Mouse (Mus musculus): ENCODE data around the gene Limk1. TPM values are rescaled to one million over a fixed set of nuclear protein-coding genes. Genes with fewer than 3 reads are reported as not detected.

Limk1 gene
- total and polyA plus RNA-seq, 2 experiments from 2014 or later = 2.4 to 12.1 TPM

DNA sequence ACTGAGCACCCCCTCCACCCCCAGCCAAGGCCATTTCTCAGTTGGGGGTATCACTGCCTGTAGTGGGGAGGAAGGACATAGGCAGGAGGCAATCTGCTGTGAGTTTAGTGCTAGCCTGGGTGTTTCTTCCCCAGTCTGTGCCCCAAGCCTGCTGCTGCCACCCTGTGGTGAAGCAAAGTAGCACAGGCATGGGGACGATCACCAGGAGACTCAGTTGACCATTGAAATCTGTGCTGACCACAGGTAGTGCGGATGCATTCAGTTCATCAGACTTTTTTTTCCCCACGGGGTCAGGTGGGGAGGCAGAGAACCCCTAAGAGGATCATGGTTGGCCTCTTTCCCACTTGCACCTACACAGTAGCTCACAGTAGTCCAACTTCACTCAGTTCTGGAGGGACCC is 71.3 kb downstream of the Limk1 start:
- TF ChIP-seq CTCF (IDR thresholded peaks at IDR 0.05; ENCODE audit: low read depth) (peak; percentile 84), EP300 (IDR thresholded peaks at IDR 0.05; ENCODE audit: low read depth) (no peak)
- ATAC-seq (ENCODE audit: insufficient read depth, low read depth) (peak; percentile 19; the same call in 1 of the 2 replicates), DNase-seq (ENCODE audit: low spot score) (no peak)
- no peaks in the 10 kb centered on the region for H3K4me1 ChIP-seq (ENCODE audit: control insufficient read depth, insufficient read depth)
- no peak overlapping the region for H3K9ac ChIP-seq (replicated peaks; ENCODE audit: low read depth, low read length)
- no peak overlapping the region for H3K4me2 ChIP-seq (ENCODE audit: low read depth, low read length)
- no peaks in the 10 kb centered on the region for H3K9me3 ChIP-seq (replicated peaks; ENCODE audit: control insufficient read depth, low read length)
- H3K4me3 ChIP-seq (ENCODE audit: low read depth, low read length) = no peak overlapping the region
- no peak overlapping the region for H3K27ac ChIP-seq (ENCODE audit: low read depth)
- peaks cover 42% of the 10 kb centered on the region for H3K36me3 ChIP-seq (replicated peaks; ENCODE audit: control insufficient read depth, insufficient read depth, low read length)
- WGBS = 61% methylated on average over 3 of the region's 3 CpGs
- H3K27me3 ChIP-seq (ENCODE audit: control insufficient read depth, insufficient read depth, low read length) = no peaks in the 10 kb centered on the region

DNA sequence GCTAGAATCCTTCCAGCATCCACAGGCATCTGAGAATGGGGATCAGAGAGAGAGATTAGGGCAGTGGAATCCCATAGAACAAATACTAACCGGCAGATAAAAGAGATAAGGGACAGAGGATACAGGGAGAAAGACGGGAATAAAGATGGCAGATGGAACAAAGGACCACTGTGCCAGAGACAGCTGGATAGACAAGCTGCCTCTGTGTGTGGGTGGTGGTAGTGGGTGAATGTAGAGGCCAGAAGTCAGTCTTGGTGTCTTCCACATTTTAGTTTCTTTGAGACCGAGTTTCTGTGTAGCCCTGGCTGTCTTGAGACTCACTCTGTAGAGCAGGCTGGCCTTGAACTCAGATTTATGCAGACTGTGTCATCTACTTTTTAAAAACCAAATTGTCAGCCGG is 72.6 kb downstream of the Limk1 start:
- TF ChIP-seq CTCF (IDR thresholded peaks at IDR 0.05; ENCODE audit: low read depth) (no peak), EP300 (IDR thresholded peaks at IDR 0.05; ENCODE audit: low read depth) (no peak)
- H3K9ac ChIP-seq (replicated peaks; ENCODE audit: low read depth, low read length) = no peak overlapping the region
- no peak overlapping the region for H3K4me3 ChIP-seq (ENCODE audit: low read depth, low read length)
- no peaks in the 10 kb centered on the region for H3K9me3 ChIP-seq (replicated peaks; ENCODE audit: control insufficient read depth, low read length)
- no peak overlapping the region for H3K27ac ChIP-seq (ENCODE audit: low read depth)
- no peaks in the 10 kb centered on the region for H3K4me1 ChIP-seq (ENCODE audit: control insufficient read depth, insufficient read depth)
- no peaks in the 10 kb centered on the region for H3K27me3 ChIP-seq (ENCODE audit: control insufficient read depth, insufficient read depth, low read length)
- ATAC-seq (ENCODE audit: insufficient read depth, low read depth) = no peak
- no peak for DNase-seq (ENCODE audit: low spot score)
- WGBS = 72% methylated on average over 4 of the region's 4 CpGs
- no peak overlapping the region for H3K4me2 ChIP-seq (ENCODE audit: low read depth, low read length)
- H3K36me3 ChIP-seq (replicated peaks; ENCODE audit: control insufficient read depth, insufficient read depth, low read length) = peaks cover 29% of the 10 kb centered on the region

DNA sequence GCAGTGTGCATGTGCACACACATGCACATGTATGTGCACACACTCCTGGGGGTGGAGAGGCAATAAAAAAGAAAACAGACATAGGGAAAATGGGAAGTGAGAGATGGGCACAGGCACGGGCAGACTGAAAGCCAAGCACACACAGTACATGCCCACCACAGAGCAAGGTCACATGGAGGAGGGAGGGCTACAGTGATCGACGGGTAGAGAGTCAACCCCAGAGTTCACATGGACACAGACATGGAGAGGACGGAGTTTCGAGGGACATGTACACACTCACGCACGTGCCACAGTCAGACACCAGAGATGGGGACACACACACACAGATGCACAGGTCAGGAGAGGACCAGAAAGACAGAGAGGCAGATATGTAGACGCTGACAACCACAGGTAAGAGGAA is 73.0 kb downstream of the Limk1 start:
- no peaks in the 10 kb centered on the region for H3K9me3 ChIP-seq (replicated peaks; ENCODE audit: control insufficient read depth, low read length)
- H3K27ac ChIP-seq (ENCODE audit: low read depth) = no peak overlapping the region
- H3K4me2 ChIP-seq (ENCODE audit: low read depth, low read length) = no peak overlapping the region
- H3K4me1 ChIP-seq (ENCODE audit: control insufficient read depth, insufficient read depth) = no peaks in the 10 kb centered on the region
- no peaks in the 10 kb centered on the region for H3K27me3 ChIP-seq (ENCODE audit: control insufficient read depth, insufficient read depth, low read length)
- DNase-seq (ENCODE audit: low spot score) (no peak), ATAC-seq (ENCODE audit: insufficient read depth, low read depth) (no peak)
- H3K9ac ChIP-seq (replicated peaks; ENCODE audit: low read depth, low read length) = no peak overlapping the region
- no peak for TF ChIP-seq EP300 (IDR thresholded peaks at IDR 0.05; ENCODE audit: low read depth)
- no peak for TF ChIP-seq CTCF (IDR thresholded peaks at IDR 0.05; ENCODE audit: low read depth)
- H3K4me3 ChIP-seq (ENCODE audit: low read depth, low read length) = no peak overlapping the region
- peaks cover 25% of the 10 kb centered on the region for H3K36me3 ChIP-seq (replicated peaks; ENCODE audit: control insufficient read depth, insufficient read depth, low read length)
- WGBS = 86% methylated on average over 8 of the region's 8 CpGs

DNA sequence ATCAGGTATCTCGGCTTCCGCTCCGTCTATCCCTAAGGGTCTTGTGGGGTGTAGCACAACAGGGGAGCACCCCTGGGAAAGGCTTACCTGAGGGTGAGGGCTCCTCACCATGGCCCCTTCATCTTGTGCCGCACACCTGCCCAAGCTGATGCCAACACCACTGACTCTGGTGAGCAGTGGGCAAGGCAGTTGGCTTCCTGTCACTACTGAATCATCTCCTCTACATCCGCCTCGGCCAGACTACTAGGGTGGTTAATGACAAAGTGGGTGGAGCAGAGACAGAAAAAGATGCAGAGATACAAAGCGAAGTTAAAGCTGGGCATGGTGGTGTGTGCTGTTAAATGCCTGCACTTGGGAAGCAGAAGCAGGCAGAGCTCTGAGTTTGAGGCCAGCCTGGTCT is 73.6 kb downstream of the Limk1 start, which contains the start of gene Lat2:
Lat2 (minus strand) TSS at position 224 of the 400 bp plus-strand sequence.
- H3K27ac ChIP-seq (ENCODE audit: low read depth) = no peak within 1 kb of the TSS
- no peak for TF ChIP-seq CTCF (IDR thresholded peaks at IDR 0.05; ENCODE audit: low read depth)
- no peak for TF ChIP-seq EP300 (IDR thresholded peaks at IDR 0.05; ENCODE audit: low read depth)
- H3K4me2 ChIP-seq (ENCODE audit: low read depth, low read length) = no peak within 1 kb of the TSS
- no peaks in the 10 kb centered on the region for H3K4me1 ChIP-seq (ENCODE audit: control insufficient read depth, insufficient read depth)
- H3K9ac ChIP-seq (replicated peaks; ENCODE audit: low read depth, low read length) = no peak within 1 kb of the TSS
- no peaks in the 10 kb centered on the region for H3K9me3 ChIP-seq (replicated peaks; ENCODE audit: control insufficient read depth, low read length)
- H3K36me3 ChIP-seq (replicated peaks; ENCODE audit: control insufficient read depth, insufficient read depth, low read length) = peaks cover 19% of the 10 kb centered on the region
- H3K4me3 ChIP-seq (ENCODE audit: low read depth, low read length) = no peak within 1 kb of the TSS
- ATAC-seq (ENCODE audit: insufficient read depth, low read depth) = no peak
- 81% methylated on average over 7 of the region's 7 CpGs for WGBS
- no peak for DNase-seq (ENCODE audit: low spot score)
- H3K27me3 ChIP-seq (ENCODE audit: control insufficient read depth, insufficient read depth, low read length) = no peaks in the 10 kb centered on the region

DNA sequence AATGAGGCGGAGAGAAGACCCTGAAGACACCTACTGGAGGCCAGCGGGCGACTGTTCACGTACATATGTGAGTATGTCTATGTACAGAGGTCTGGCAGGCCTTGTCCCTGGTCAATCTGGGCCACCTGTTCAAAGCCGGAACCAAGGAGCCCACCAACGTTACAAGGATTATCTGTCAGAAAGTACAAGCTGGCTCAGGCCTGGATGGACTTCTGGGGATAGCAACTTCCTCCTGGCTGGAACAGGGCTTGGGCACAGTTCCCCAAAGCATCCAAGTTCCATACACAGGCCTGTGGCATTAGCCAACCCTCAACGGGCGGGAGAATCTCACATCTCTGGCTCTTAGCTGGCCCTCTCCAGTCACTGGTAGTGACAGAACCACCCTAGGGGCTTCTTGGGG is 74.1 kb downstream of the Limk1 start:
- Histone ChIP-seq H3K27me3 (ENCODE audit: control insufficient read depth, insufficient read depth, low read length) (no peaks in the 10 kb centered on the region), H3K4me2 (ENCODE audit: low read depth, low read length) (no peak overlapping the region), H3K4me1 (ENCODE audit: control insufficient read depth, insufficient read depth) (no peaks in the 10 kb centered on the region), H3K27ac (ENCODE audit: low read depth) (no peak overlapping the region), H3K36me3 (replicated peaks; ENCODE audit: control insufficient read depth, insufficient read depth, low read length) (peaks cover 14% of the 10 kb centered on the region), H3K4me3 (ENCODE audit: low read depth, low read length) (no peak overlapping the region), H3K9ac (replicated peaks; ENCODE audit: low read depth, low read length) (no peak overlapping the region), H3K9me3 (replicated peaks; ENCODE audit: control insufficient read depth, low read length) (no peaks in the 10 kb centered on the region)
- whole genome bisulfite sequencing = 83% methylated on average over 8 of the region's 8 CpGs
- ATAC-seq (ENCODE audit: insufficient read depth, low read depth) (no peak), DNase-seq (ENCODE audit: low spot score) (no peak)
- TF ChIP-seq EP300 (IDR thresholded peaks at IDR 0.05; ENCODE audit: low read depth) (no peak), CTCF (IDR thresholded peaks at IDR 0.05; ENCODE audit: low read depth) (no peak)

DNA sequence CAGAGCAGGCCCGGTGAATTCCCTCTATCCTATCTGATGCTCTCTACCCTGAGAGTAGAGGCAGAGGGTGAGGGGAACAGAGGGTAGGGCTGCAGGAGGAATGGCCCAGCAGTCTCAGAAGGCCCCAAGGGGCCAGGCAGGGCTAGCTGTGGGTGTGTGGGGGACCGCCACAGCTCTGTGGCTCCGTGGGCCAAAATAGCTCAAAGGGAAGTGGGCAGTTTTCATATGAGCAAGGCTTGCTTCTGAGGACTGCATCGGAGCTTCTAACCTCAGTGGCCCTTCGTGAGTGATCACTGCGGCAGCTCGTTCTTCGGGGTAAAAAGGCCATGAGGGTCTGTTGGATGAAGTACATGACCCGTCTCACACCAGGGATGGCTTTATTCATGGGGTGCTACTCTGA is 74.7 kb downstream of the Limk1 start:
- Histone ChIP-seq H3K27me3 (ENCODE audit: control insufficient read depth, insufficient read depth, low read length) (no peaks in the 10 kb centered on the region), H3K27ac (ENCODE audit: low read depth) (no peak overlapping the region), H3K36me3 (replicated peaks; ENCODE audit: control insufficient read depth, insufficient read depth, low read length) (peaks cover 8% of the 10 kb centered on the region), H3K4me2 (ENCODE audit: low read depth, low read length) (no peak overlapping the region), H3K9ac (replicated peaks; ENCODE audit: low read depth, low read length) (no peak overlapping the region), H3K9me3 (replicated peaks; ENCODE audit: control insufficient read depth, low read length) (no peaks in the 10 kb centered on the region), H3K4me1 (ENCODE audit: control insufficient read depth, insufficient read depth) (no peaks in the 10 kb centered on the region), H3K4me3 (ENCODE audit: low read depth, low read length) (no peak overlapping the region)
- DNase-seq (ENCODE audit: low spot score) (no peak), ATAC-seq (ENCODE audit: insufficient read depth, low read depth) (no peak)
- TF ChIP-seq CTCF (IDR thresholded peaks at IDR 0.05; ENCODE audit: low read depth) (no peak), EP300 (IDR thresholded peaks at IDR 0.05; ENCODE audit: low read depth) (no peak)
- 77% methylated on average over 9 of the region's 9 CpGs for WGBS

Data from heart, postnatal 0 days (tissue).